Mouse (Mus musculus) urinary bladder, adult 18-20 months (tissue): ENCODE results near the gene Trim46.

ENCODE experiments used
- DNase-seq, 2 experiments: peaks; one replicate each; pipeline ENCODE4 v3.0.0; 2022; ENCODE audit warnings: low spot score in 2 of 2, mixed read lengths in 2 of 2

The Trim46 gene

GRCm38 (mm10) chr3:89210162-89210561, 35.9 kb downstream of the Trim46 start:
- DNase-seq: no peak

- no peak for DNase-seq
Measured at GRCm38 (mm10) chr3:89209731-89210130, 36.4 kb downstream of the Trim46 start.

DNA sequence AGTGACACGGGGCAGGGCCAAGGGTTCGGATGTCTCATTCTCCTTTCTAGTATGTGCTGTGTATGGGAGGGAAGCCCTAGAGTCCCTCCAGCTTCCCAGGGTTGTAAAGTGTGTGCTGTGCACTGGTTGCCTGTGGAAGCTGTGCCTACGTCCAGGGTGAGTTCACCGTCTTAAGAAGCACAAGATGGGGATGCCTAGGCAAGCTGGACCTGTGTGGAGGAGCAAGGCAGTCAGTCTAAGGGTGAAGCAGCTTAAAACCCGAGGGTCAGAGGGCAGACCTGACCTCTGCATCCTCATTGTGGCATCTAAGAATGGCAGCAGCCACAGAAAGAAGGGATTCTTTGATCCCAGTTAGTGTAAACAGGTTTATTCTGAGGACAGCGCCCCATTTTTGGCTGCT, 37.4 kb downstream of the Trim46 start:
- DNase-seq: no peak

DNA sequence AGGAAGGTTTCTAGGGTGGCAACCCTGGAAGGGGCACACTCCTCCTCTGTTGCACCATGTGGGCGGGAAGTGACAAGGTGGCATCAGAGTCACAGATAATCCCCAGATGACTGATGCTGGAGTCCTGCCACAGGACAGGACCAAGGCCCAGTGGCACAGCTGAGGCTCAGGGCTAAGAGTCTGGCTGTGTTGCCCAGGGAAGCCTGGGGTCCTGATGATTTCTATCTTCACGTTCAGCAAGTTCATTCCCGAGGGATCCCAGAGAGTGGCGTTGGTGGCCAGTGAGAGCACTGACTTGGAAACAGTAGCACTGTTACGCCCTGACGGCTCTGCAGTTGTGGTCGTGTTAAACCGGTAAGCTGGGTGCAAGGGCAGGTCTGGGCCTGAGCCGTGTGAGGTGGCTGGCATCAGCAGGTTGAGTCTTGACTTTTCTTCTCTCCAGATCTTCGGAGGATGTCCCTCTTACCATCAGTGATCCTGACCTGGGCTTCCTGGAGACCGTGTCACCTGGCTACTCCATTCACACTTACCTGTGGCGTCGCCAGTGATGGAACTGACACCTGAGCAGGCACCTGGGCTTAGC, 37.9 kb downstream of the Trim46 start:
- DNase-seq: peak; percentile 58 to 75

- DNase-seq: peak in 1 of 2 experiments; percentile 52
Measured at GRCm38 (mm10) chr3:89206695-89207094, 39.4 kb downstream of the Trim46 start.

DNA sequence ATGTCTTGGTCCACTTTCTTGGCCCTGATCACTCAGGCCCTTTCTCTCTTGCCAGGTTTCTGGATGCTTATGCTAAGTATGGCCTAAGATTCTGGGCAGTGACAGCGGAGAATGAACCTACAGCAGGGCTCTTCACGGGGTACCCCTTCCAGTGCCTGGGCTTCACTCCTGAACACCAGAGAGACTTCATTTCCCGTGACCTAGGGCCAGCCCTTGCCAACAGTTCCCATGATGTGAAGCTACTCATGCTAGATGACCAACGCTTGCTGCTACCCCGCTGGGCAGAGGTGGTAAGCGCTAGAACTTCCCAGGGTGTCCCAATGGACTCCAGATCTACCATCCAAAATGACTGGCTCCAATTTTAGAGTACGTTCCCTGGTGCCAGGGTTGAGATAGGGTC, 40.0 kb downstream of the Trim46 start:
- DNase-seq: no peak

- no peak for DNase-seq
Measured at GRCm38 (mm10) chr3:89203142-89203514, 43.0 kb downstream of the Trim46 start.

GRCm38 (mm10) chr3:89202253-89203141, 43.6 kb downstream of the Trim46 start, which contains the start of gene Gba:
Gene Gba, plus strand, starts transcription at chr3:89202928.
- peak; percentile 76 to 80 for DNase-seq

- no peak for DNase-seq
Measured at GRCm38 (mm10) chr3:89199839-89200238, 46.3 kb downstream of the Trim46 start.

DNA sequence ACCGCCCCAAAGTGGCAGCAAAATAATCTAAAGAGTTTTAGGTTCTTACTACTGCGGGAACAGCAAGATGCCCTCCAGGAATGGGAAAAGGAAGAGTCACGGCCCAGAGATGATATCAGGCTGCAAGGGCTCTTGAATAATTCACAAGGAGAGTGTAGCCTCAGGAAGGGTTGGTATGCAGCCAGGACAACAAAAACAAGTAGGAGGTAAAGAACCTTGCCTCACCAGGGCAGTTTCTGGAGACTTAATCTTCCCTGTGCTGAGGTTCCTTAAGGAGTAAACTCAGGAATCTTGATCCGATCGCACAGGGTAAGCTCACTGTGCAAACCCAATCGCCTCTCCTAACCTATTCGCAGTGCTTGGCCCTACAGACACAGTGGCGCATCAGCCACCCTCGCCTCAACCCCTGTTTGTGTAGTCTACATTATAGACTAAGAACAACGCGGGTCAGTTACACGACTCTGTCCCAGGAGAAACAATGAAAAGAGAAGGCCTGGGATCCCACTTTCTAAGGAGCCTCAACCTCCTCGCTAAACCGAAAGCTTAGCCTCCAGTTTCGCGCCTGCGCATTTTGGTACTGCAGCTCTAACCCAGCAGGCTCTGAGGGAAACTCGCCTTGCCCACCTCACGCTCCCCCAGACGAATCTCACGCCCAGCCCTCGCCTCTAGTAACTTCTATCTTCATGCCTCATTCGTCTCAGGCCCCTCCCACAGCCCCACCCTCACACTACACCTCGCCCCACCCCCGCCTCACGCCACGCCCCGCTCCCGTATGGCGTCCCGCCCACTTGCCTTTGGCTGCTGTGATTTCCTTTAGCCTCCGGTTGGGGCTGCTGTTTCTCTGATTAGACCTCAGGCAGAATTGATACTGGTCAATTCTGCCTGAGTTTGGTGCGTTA, 49.9 kb downstream of the Trim46 start:
- peak; percentile 75 to 87 for DNase-seq

- no peak for DNase-seq
Measured at GRCm38 (mm10) chr3:89193853-89194252, 52.3 kb downstream of the Trim46 start.

DNA sequence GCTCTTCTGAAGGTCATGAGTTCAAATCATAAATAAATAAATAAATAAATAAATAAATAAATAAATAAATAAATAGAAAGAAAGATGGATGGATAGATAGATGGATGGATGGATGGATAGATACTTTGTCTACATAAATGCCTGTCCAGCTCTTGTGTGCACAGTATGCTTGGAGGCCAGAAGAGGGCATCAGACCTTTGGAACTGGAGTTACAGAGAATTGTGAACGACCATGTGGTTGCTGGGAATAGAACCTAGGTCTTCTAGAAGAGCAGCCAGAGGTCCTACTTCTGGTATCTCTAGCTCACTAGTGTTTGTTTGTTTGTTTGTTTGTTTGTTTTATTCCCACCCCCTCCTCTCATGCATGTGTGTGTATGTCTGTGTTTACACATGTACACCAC, 52.8 kb downstream of the Trim46 start:
- DNase-seq: no peak

DNA sequence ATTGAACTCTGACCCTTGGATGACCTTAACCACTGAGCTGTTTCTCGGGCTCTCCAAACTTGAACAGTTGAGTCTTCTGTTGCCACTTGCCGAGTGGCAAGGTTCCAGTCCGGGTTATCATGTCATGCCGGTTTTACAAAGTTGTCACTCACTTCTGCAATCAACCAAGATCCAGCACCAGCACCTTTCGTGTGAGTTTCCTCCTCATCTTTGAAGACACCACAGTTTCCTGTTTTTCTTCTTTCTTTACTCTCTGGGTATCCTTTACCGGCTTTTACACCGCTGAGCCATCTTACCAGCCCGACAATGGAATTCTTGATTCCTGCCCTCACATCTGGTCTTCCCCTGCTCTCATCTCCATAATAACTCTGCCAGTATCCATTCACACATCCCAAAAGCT, 55.7 kb downstream of the Trim46 start:
- DNase-seq: no peak

DNA sequence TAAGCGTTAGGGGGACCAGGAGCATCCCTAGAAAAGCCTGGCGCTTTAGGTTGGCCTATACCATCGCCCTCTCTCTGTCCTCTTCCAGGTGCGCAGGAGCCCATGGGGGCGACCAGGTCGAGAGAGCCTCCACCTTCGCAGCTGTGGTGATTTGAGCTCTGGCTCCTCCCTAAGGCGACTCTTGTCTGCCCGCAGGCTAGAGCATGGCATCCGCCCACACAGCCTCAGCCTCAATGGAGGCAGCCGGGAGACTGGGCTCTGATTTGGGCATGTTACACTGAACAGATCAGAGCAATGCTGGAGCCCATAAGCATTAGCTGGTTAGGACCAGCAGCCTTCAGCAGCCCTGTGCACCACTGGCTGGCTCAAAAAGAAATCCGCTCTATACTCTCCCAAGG, 57.6 kb downstream of the Trim46 start:
- DNase-seq: no peak

- no peak for DNase-seq
Measured at GRCm38 (mm10) chr3:89187690-89188477, 58.2 kb downstream of the Trim46 start.

DNA sequence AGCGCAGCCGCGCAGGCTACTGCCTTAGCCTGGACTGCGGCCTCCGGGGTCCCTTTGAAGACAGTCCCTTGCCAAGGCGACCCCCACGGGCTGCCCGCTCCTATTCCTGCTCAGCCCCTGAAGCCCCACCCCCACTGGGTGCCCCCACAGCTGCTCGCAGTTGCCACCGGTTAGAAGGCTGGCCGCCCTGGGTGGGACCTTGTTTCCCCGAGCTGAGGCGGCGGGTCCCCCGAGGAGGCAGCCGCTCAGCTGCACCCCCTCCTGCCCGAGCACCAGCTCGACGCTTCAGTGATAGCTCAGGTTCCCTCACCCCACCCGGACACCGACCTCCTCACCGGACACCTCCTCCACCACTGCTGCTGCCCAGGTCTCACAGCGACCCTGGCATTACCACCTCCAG, 58.9 kb downstream of the Trim46 start:
- no peak for DNase-seq
